Mouse (Mus musculus) bone marrow, adult 2 months (tissue): ENCODE measurements around the gene Vmn1r142.
"Not testable (repeated sequence)": the region's sequence is repeated elsewhere in the genome, so short reads cannot be mapped to it uniquely, and the experiment has no call there.

ENCODE experiments used
- CTCF ChIP-seq: fragments of 200-500 bp; IDR thresholded peaks from 2 replicates; pipeline ENCODE4 v1.5.1; 2011; ENCODE audit warnings: low read length, control low read depth; ENCODE audit not compliant: control insufficient read depth, insufficient read depth
- POLR2A ChIP-seq: fragments of 200-500 bp; IDR thresholded peaks from 2 replicates; pipeline ENCODE4 v1.6.1; 2011; ENCODE audit warnings: low read depth, mild to moderate bottlenecking, control low read depth, low read length, borderline replicate concordance; ENCODE audit not compliant: control insufficient read depth

DNA sequence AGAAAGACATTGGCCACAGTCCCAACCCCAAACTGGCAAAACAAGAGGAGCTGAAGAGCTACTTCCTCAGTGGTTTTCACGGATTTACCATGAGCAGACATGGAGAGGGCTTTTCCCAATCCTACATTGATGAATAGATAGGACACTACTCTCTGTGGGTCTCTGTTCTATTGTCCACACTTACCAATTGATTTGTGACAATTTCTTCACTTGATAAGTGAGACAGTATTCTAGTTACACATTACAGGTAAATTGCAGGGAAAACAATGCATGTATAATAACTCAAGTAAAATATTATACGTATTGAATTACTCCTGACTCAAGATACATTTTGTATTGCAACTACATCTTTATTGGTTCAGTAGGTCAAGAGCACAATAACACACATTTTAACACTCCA, 45.7 kb downstream of the Vmn1r142 start, which contains the start of gene Gm16451:
- not testable (repeated sequence) for TF ChIP-seq CTCF, POLR2A
